Mouse (Mus musculus): ENCODE measurements around the gene Gtpbp3. TPM values are rescaled to one million over a fixed set of nuclear protein-coding genes. Genes with fewer than 3 reads are reported as not detected.

Gene Gtpbp3
- polyA plus RNA-seq, 2 experiments from 2014 or later, result 3.9 to 5.1 TPM

GRCm38 (mm10) chr8:71535663-71536062, 47.8 kb downstream of the Gtpbp3 start:
- no peak for ATAC-seq

GRCm38 (mm10) chr8:71537028-71537867, 49.3 kb downstream of the Gtpbp3 start, which contains the start of gene Bst2:
Gene Bst2 (minus strand): TSS chr8:71537456.
- ATAC-seq, result peak; percentile 99

- peak; percentile 98 for ATAC-seq
Observed at GRCm38 (mm10) chr8:71542632-71543343, 54.9 kb downstream of the Gtpbp3 start, which contains the start of gene Mvb12a. Gene Mvb12a (plus strand): TSS chr8:71542922.

- no peak for ATAC-seq
Observed at GRCm38 (mm10) chr8:71543755-71544154, 55.9 kb downstream of the Gtpbp3 start.

- ATAC-seq, result no peak
Observed at GRCm38 (mm10) chr8:71545053-71545452, 57.1 kb downstream of the Gtpbp3 start.

- ATAC-seq, result no peak
Observed at GRCm38 (mm10) chr8:71547590-71547989, 59.7 kb downstream of the Gtpbp3 start.

Other genes starting within 250 kb of the Gtpbp3 start
- gene Myo9b, start 215.4 kb upstream of the Gtpbp3 start, polyA plus RNA-seq (2017; shearing (Covaris generic)), result 10 to 100 TPM; 18.3 to 18.5 TPM
- 10 to 100 TPM; 27.3 to 35.0 TPM for gene Haus8, start 215.2 kb upstream of the Gtpbp3 start, polyA plus RNA-seq (2017; shearing (Covaris generic))
- gene Use1, start 121.3 kb upstream of the Gtpbp3 start, polyA plus RNA-seq (2017; shearing (Covaris generic)), result 100 to 1,000 TPM; 302 to 322 TPM
- gene Ocel1, start 116.8 kb upstream of the Gtpbp3 start, polyA plus RNA-seq (2017; shearing (Covaris generic)), result 1 to 10 TPM; 3.7 to 4.9 TPM
- gene Nr2f6, start 106.1 kb upstream of the Gtpbp3 start, polyA plus RNA-seq (2017; shearing (Covaris generic)), result under 1 TPM in 1 of 2 experiments, not detected in 1; 0.45 TPM
- gene Ushbp1, start 92.3 kb upstream of the Gtpbp3 start, polyA plus RNA-seq (2017; shearing (Covaris generic)), result under 1 TPM in 1 of 2 experiments, not detected in 1; 0.28 TPM
- 10 to 100 TPM; 59.2 to 67.9 TPM for gene Babam1, start 91.2 kb upstream of the Gtpbp3 start, polyA plus RNA-seq (2017; shearing (Covaris generic))
- gene Ankle1, start 82.1 kb upstream of the Gtpbp3 start, polyA plus RNA-seq (2017; shearing (Covaris generic)), result 1 to 10 TPM; 1.7 to 2.4 TPM
- 10 to 100 TPM; 24.7 to 29.0 TPM for gene Abhd8, start 24.4 kb upstream of the Gtpbp3 start, polyA plus RNA-seq (2017; shearing (Covaris generic))
- gene Mrpl34, start 23.1 kb upstream of the Gtpbp3 start, polyA plus RNA-seq (2017; shearing (Covaris generic)), result 100 to 1,000 TPM in 1 of 2 experiments, 10 to 100 TPM in 1; 70.3 to 101 TPM
- 10 to 100 TPM; 26.8 to 30.6 TPM for gene Dda1, start 18.9 kb upstream of the Gtpbp3 start, polyA plus RNA-seq (2017; shearing (Covaris generic))
- gene Ano8, start 2.1 kb upstream of the Gtpbp3 start, polyA plus RNA-seq (2017; shearing (Covaris generic)), result under 1 TPM in 1 of 2 experiments, not detected in 1; 0.24 TPM
- not detected for gene Plvap, start 23.6 kb downstream of the Gtpbp3 start, polyA plus RNA-seq (2017; shearing (Covaris generic))
- not detected for gene Ccdc194, start 37.6 kb downstream of the Gtpbp3 start, polyA plus RNA-seq (2017; shearing (Covaris generic))
- gene Bst2, start 49.4 kb downstream of the Gtpbp3 start, polyA plus RNA-seq (2017; shearing (Covaris generic)), result 100 to 1,000 TPM in 1 of 2 experiments, 10 to 100 TPM in 1; 40.2 to 113 TPM
- gene Mvb12a, start 54.8 kb downstream of the Gtpbp3 start, polyA plus RNA-seq (2017; shearing (Covaris generic)), result 10 to 100 TPM; 59.3 to 71.7 TPM
- gene Tmem221, start 70.8 kb downstream of the Gtpbp3 start, polyA plus RNA-seq (2017; shearing (Covaris generic)), result 1 to 10 TPM in 1 of 2 experiments, under 1 TPM in 1; 0.99 to 1.7 TPM
- under 1 TPM in 1 of 2 experiments, not detected in 1; 0.15 TPM for gene Nxnl1, start 78.5 kb downstream of the Gtpbp3 start, polyA plus RNA-seq (2017; shearing (Covaris generic))
- gene Slc27a1, start 80.8 kb downstream of the Gtpbp3 start, polyA plus RNA-seq (2017; shearing (Covaris generic)), result 1 to 10 TPM; 4.4 to 8.9 TPM
- 10 to 100 TPM; 77.4 to 87.4 TPM for gene Pgls, start 104.1 kb downstream of the Gtpbp3 start, polyA plus RNA-seq (2017; shearing (Covaris generic))
- 1 to 10 TPM; 1.9 to 3.9 TPM for gene Fam129c, start 109.5 kb downstream of the Gtpbp3 start, polyA plus RNA-seq (2017; shearing (Covaris generic))
- 10 to 100 TPM; 10.5 to 11.4 TPM for gene Colgalt1, start 122.9 kb downstream of the Gtpbp3 start, polyA plus RNA-seq (2017; shearing (Covaris generic))
- gene Unc13a, start 183.7 kb downstream of the Gtpbp3 start, polyA plus RNA-seq (2017; shearing (Covaris generic)), result under 1 TPM; 0.37 to 0.93 TPM
- gene Jak3, start 188.2 kb downstream of the Gtpbp3 start, polyA plus RNA-seq (2017; shearing (Covaris generic)), result 10 to 100 TPM; 18.6 to 41.7 TPM
- gene Insl3, start 201.1 kb downstream of the Gtpbp3 start, polyA plus RNA-seq (2017; shearing (Covaris generic)), result 10 to 100 TPM; 16.4 to 23.9 TPM
- 1 to 10 TPM; 3.3 to 3.8 TPM for gene B3gnt3, start 213.7 kb downstream of the Gtpbp3 start, polyA plus RNA-seq (2017; shearing (Covaris generic))
- 10 to 100 TPM; 55.0 to 72.9 TPM for gene Fcho1, start 237.6 kb downstream of the Gtpbp3 start, polyA plus RNA-seq (2017; shearing (Covaris generic))

All from activated CD4-positive, CD25-positive, alpha-beta regulatory T cell, adult 4 months (primary cell).